Mouse (Mus musculus) CH12.LX (cell line): ENCODE data around the gene Lig4. TPM values are rescaled to one million over a fixed set of nuclear protein-coding genes. Genes with fewer than 3 reads are reported as not detected.

Experiments used
- DNase-seq: peaks from one replicate; pipeline ENCODE4 v3.0.0-alpha.2; 2013; ENCODE audit errors: extremely low read depth
- H3K27ac ChIP-seq: 2 replicates; pipeline ENCODE4 v1.5.1; 2012; ENCODE audit warnings: low read depth, mild to moderate bottlenecking, control low read depth, moderate library complexity; ENCODE audit not compliant: insufficient read depth
- H3K27me3 ChIP-seq: replicated peaks from 2 replicates; pipeline ENCODE3; 2012; ENCODE audit warnings: inconsistent platforms
- H3K36me3 ChIP-seq, 2 experiments: replicated peaks in 1 of 2; 2 replicates each; pipeline versions ENCODE3 to v1.6.1; 2012; ENCODE audit warnings: inconsistent platforms in 1 of 2, low read length in 1 of 2, mild to moderate bottlenecking in 1 of 2, mixed read lengths in 1 of 2, moderate library complexity in 1 of 2; ENCODE audit not compliant: control insufficient read depth in 1 of 2, insufficient read depth in 1 of 2
- H3K4me1 ChIP-seq, 2 experiments: 2 replicates each; pipeline ENCODE4 v1.6.1; 2012; ENCODE audit warnings: inconsistent platforms in 1 of 2, moderate library complexity in 1 of 2; ENCODE audit not compliant: insufficient read depth in 2 of 2, control insufficient read depth in 1 of 2
- H3K4me2 ChIP-seq: 2 replicates; pipeline ENCODE4 v1.6.1; 2012; ENCODE audit warnings: low read depth, mild to moderate bottlenecking, control low read depth; ENCODE audit not compliant: poor library complexity, insufficient read depth, severe bottlenecking
- H3K4me3 ChIP-seq, 3 experiments: fragments of 150-350 bp in 1 of 3; sonication (generic) in 1 of 3; replicated peaks in 1 of 3; 2 replicates each; pipeline versions ENCODE3 to v1.5.1; 2011 to 2012; ENCODE audit warnings: low read depth in 2 of 3, low read length in 2 of 3, mild to moderate bottlenecking in 2 of 3, moderate library complexity in 2 of 3, control low read depth in 1 of 3, improper control_type of control experiment in 1 of 3, inconsistent platforms in 1 of 3, mixed read lengths in 1 of 3; ENCODE audit not compliant: poor library complexity in 1 of 3
- H3K79me2 ChIP-seq: replicated peaks from 2 replicates; pipeline ENCODE4 v1.6.1; 2012; ENCODE audit warnings: mild to moderate bottlenecking, moderate library complexity; ENCODE audit not compliant: control insufficient read depth, poor library complexity, insufficient read depth, severe bottlenecking; ENCODE audit errors: extremely low read depth
- H3K9ac ChIP-seq: 2 replicates; pipeline ENCODE4 v1.6.1; 2012; ENCODE audit warnings: low read depth, mild to moderate bottlenecking, control low read depth, moderate library complexity; ENCODE audit not compliant: insufficient read depth
- H3K9me3 ChIP-seq: replicated peaks from 2 replicates; pipeline ENCODE3; 2012; ENCODE audit warnings: low read length, inconsistent platforms, mixed read lengths
- BHLHE40 ChIP-seq: IDR thresholded peaks from 2 replicates; pipeline ENCODE4 v1.6.1; 2011; ENCODE audit warnings: mild to moderate bottlenecking, low read depth, low read length, improper control_type of control experiment
- CHD1 ChIP-seq: IDR thresholded peaks from 2 replicates; pipeline ENCODE4 v1.6.1; 2012; ENCODE audit warnings: low read depth, low read length, improper control_type of control experiment, inconsistent platforms
- CHD2 ChIP-seq: IDR thresholded peaks from 2 replicates; pipeline ENCODE4 v1.6.1; 2011; ENCODE audit warnings: low read length, improper control_type of control experiment
- ELF1 ChIP-seq: IDR thresholded peaks from 2 replicates; pipeline ENCODE4 v1.6.1; 2014; ENCODE audit warnings: low read depth, mild to moderate bottlenecking, inconsistent platforms, low read length, improper control_type of control experiment
- EP300 ChIP-seq: IDR thresholded peaks from 2 replicates; pipeline ENCODE4 v1.6.1; 2011; ENCODE audit warnings: low read length, improper control_type of control experiment
- ETS1 ChIP-seq: conservative IDR thresholded peaks from 2 replicates; pipeline ENCODE4 v1.6.1; 2012; ENCODE audit warnings: low read depth, mild to moderate bottlenecking, inconsistent platforms, low read length, improper control_type of control experiment, moderate library complexity
- GABPA ChIP-seq: IDR thresholded peaks from 2 replicates; pipeline ENCODE4 v1.6.1; 2012; ENCODE audit warnings: low read depth, low read length, improper control_type of control experiment, inconsistent platforms; ENCODE audit not compliant: insufficient replicate concordance
- HCFC1 ChIP-seq: IDR thresholded peaks from 2 replicates; pipeline ENCODE4 v1.6.1; 2012; ENCODE audit warnings: low read depth, mild to moderate bottlenecking, inconsistent platforms, low read length, improper control_type of control experiment
- IRF4 ChIP-seq: IDR thresholded peaks from 2 replicates; pipeline ENCODE4 v1.6.1; 2014; ENCODE audit warnings: low read depth, mild to moderate bottlenecking, inconsistent platforms, low read length, improper control_type of control experiment
- JUN ChIP-seq: IDR thresholded peaks from 2 replicates; pipeline ENCODE4 v1.6.1; 2011; ENCODE audit warnings: low read depth, mild to moderate bottlenecking, low read length, improper control_type of control experiment, moderate library complexity; ENCODE audit not compliant: insufficient read depth
- MAX ChIP-seq: IDR thresholded peaks from 2 replicates; pipeline ENCODE4 v1.6.1; 2011; ENCODE audit warnings: low read length, improper control_type of control experiment
- MAZ ChIP-seq: IDR thresholded peaks from 2 replicates; pipeline ENCODE4 v1.6.1; 2012; ENCODE audit warnings: low read depth, mild to moderate bottlenecking, inconsistent platforms, low read length, improper control_type of control experiment, moderate library complexity
- MEF2A ChIP-seq: IDR thresholded peaks from 2 replicates; pipeline ENCODE4 v1.6.1; 2014; ENCODE audit warnings: low read depth, mild to moderate bottlenecking, inconsistent platforms, low read length, improper control_type of control experiment, borderline replicate concordance
- MXI1 ChIP-seq: IDR thresholded peaks from 2 replicates; pipeline ENCODE4 v1.6.1; 2011; ENCODE audit warnings: mild to moderate bottlenecking, low read depth, low read length, improper control_type of control experiment
- MYC ChIP-seq: IDR thresholded peaks from 2 replicates; pipeline ENCODE4 v1.6.1; 2011; ENCODE audit warnings: low read depth, mild to moderate bottlenecking, improper control_type of control experiment, low read length
- NELFE ChIP-seq: IDR thresholded peaks from 2 replicates; pipeline ENCODE4 v1.6.1; 2011; ENCODE audit warnings: low read depth, low read length, improper control_type of control experiment
- RAD21 ChIP-seq: IDR thresholded peaks from 2 replicates; pipeline ENCODE4 v1.6.1; 2011; ENCODE audit warnings: low read depth, mild to moderate bottlenecking, low read length, improper control_type of control experiment, moderate library complexity
- RCOR1 ChIP-seq: conservative IDR thresholded peaks from 2 replicates; pipeline ENCODE4 v1.6.1; 2012; ENCODE audit warnings: low read depth, mild to moderate bottlenecking, inconsistent platforms, low read length, improper control_type of control experiment
- SMC3 ChIP-seq: IDR thresholded peaks from 2 replicates; pipeline ENCODE4 v1.6.1; 2011; ENCODE audit warnings: low read depth, low read length, improper control_type of control experiment
- TBP ChIP-seq: conservative IDR thresholded peaks from 2 replicates; pipeline ENCODE4 v1.6.1; 2011; ENCODE audit warnings: low read depth, low read length, improper control_type of control experiment
- TCF12 ChIP-seq: IDR thresholded peaks from 2 replicates; pipeline ENCODE4 v1.6.1; 2014; ENCODE audit warnings: low read depth, mild to moderate bottlenecking, inconsistent platforms, low read length, improper control_type of control experiment
- ZKSCAN1 ChIP-seq: IDR thresholded peaks from 2 replicates; pipeline ENCODE4 v1.6.1; 2012; ENCODE audit warnings: low read depth, inconsistent platforms, low read length, improper control_type of control experiment, borderline replicate concordance
- ZMIZ1 ChIP-seq: IDR thresholded peaks from 2 replicates; pipeline ENCODE4 v1.6.1; 2012; ENCODE audit warnings: low read depth, mild to moderate bottlenecking, inconsistent platforms, low read length, improper control_type of control experiment
- dilution Hi-C: fragments of 300-500 bp; cut with MboI; formaldehyde crosslinking; loops from 2 replicates; pipeline ENCODE4 v1.14.3; 2020; ENCODE audit warnings: low sequenced_read_pairs; ENCODE audit not compliant: extremely low pct_unique_long_range_greater_than_20kb, extremely low pct_ligation_motif_present
- in situ Hi-C: fragments of 300-500 bp; cut with MboI; formaldehyde crosslinking; loops from 3 replicates; pipeline ENCODE4 v1.14.3; 2019; ENCODE audit warnings: low sequenced_read_pairs, low pct_ligation_motif_present, low pct_unique_long_range_greater_than_20kb, mixed read lengths
- polyA plus RNA-seq: library from polyadenylated mRNA; unstranded; fragments of >175 nt; gene quantifications from 2 replicates; pipeline ENCODE4 v1.2.1, GENCODE M21; 2012; ENCODE audit warnings: low read depth; ENCODE audit not compliant: insufficient read length
- total RNA-seq, 2 experiments: library from RNA; depleted of rRNA; stranded (reverse); fragments of 300-350 nt in 1 of 2; fragments of >200 nt in 1 of 2; gene quantifications; 2 replicates each; pipeline ENCODE4 v1.2.3; 2012 to 2014

The Lig4 gene
- total and polyA plus RNA-seq, 3 experiments, result 1.7 to 7.1 (median 3.2) TPM

GRCm38 (mm10) chr8:10006156-10006985 is 28.9 kb upstream of the Lig4 start, which contains the start of gene Tnfsf13b:
Gene Tnfsf13b (plus strand): TSS chr8:10006467.
- H3K9ac ChIP-seq, result 0 out of 2 replicates have a peak within 1 kb of the TSS, but pooled peaks have one; percentile 16
- H3K79me2 ChIP-seq, result no peaks in the 10 kb centered on the region
- H3K36me3 ChIP-seq, result no peaks in the 10 kb centered on the region
- dilution Hi-C loops (no loop called here), in situ Hi-C loops (no loop called here)
- no peak within 1 kb of the TSS for H3K27ac ChIP-seq
- H3K4me1 ChIP-seq, result peaks cover 7 to 23% of the 10 kb centered on the region in 2 experiments; a peak in 3 of 4 replicates
- H3K27me3 ChIP-seq, result no peaks in the 10 kb centered on the region
- no peaks in the 10 kb centered on the region for H3K9me3 ChIP-seq
- H3K4me3 ChIP-seq, result peak within 1 kb of the TSS in 1 of 3 experiments; percentile 11
- peak within 1 kb of the TSS; percentile 82 for H3K4me2 ChIP-seq
- TF ChIP-seq CHD2, result no peak
- TF ChIP-seq IRF4, result peak; percentile 94
- TF ChIP-seq CHD1, result no peak
- no peak; the same call in 1 of the 2 replicates for TF ChIP-seq MXI1
- 0 out of 2 replicates have a peak, but pooled peaks have one; percentile 27 for TF ChIP-seq MAZ
- TF ChIP-seq RAD21, result no peak
- peak; percentile 49; the same call in 1 of the 2 replicates for TF ChIP-seq BHLHE40
- no peak for TF ChIP-seq GABPA
- TF ChIP-seq MEF2A, result no peak
- no peak for TF ChIP-seq MYC
- no peak for TF ChIP-seq TBP
- no peak for TF ChIP-seq NELFE
- peak; percentile 39; the same call in 1 of the 2 replicates for TF ChIP-seq JUN
- no peak for TF ChIP-seq HCFC1
- TF ChIP-seq MAX, result no peak
- TF ChIP-seq SMC3, result no peak
- no peak for TF ChIP-seq RCOR1
- no peak for TF ChIP-seq ELF1
- peak; percentile 64; the same call in 1 of the 2 replicates for TF ChIP-seq ETS1
- no peak for TF ChIP-seq ZMIZ1
- TF ChIP-seq TCF12, result peak; percentile 40; the same call in 1 of the 2 replicates
- peak; percentile 88 for TF ChIP-seq EP300
- TF ChIP-seq ZKSCAN1, result no peak
- peak; percentile 77 for DNase-seq
